In the genomic region with DNA sequence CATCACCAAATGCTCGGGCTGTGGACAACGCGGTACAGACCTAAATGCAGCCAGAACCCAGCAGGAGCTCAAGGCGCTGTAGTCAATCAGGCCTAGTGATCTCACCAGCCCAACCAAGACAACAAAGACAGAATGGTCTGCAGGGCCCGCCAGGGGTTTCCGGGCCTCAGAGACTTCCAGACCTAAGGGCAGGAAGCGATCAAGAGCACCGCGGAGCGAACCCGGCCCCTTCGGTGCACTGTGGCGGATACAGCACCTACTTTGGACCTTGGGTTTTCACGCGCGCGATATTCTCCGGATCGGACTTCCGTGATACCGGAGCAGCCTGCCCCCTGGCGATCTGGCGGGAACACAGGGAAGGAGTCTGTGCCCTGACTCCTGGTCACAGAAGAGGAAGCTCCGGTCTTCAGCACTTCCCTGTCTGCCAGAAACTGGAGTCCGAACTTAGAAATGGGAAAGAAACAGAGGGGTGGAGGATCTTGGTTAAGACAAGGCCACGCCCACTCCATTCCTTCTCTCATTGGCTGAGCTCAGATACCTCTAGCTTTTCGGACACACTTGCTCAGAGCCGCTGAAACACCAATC, we compare ENCODE assay signal across 8 mouse cellular contexts. TPM values are rescaled to one million over a fixed set of nuclear protein-coding genes. Genes with fewer than 3 reads are reported as not detected.
DNase-seq lines count a peak whose midpoint lies in the region; ATAC-seq and TF ChIP-seq lines count a peak whose summit lies in the region.

Gene Accs, minus strand, starts transcription at position 439 of the 585 bp plus-strand sequence.

- TF ChIP-seq EP300 in heart, postnatal 0 days (IDR thresholded peaks at IDR 0.05; ENCODE audit: low read depth): no peak
- no peak for TF ChIP-seq EP300 in stomach, postnatal 0 days (optimal IDR thresholded peaks at IDR 0.05)

- TF ChIP-seq CTCF in E14TG2a.4 (conservative IDR thresholded peaks at IDR 0.05; ENCODE audit: low read length): peak; percentile 13; the same call in 1 of the 2 replicates
- peak; percentile 36 for TF ChIP-seq CTCF in heart, postnatal 0 days (IDR thresholded peaks at IDR 0.05; ENCODE audit: low read depth)
- peak; percentile 75 for TF ChIP-seq CTCF in stomach, postnatal 0 days (IDR thresholded peaks at IDR 0.05; ENCODE audit: low read depth)

- peak within 1 kb of the TSS; percentile 66 for H3K27ac ChIP-seq in forebrain, embryonic 11.5 days (ENCODE audit: low read depth, low read length)
- H3K27ac ChIP-seq in heart, postnatal 0 days (ENCODE audit: low read depth): peak within 1 kb of the TSS; percentile 77
- peak within 1 kb of the TSS; percentile 17; the same call in 1 of the 2 replicates for H3K27ac ChIP-seq in liver, embryonic 16.5 days (ENCODE audit: low read length)
- H3K27ac ChIP-seq in neural tube, embryonic 12.5 days: peak within 1 kb of the TSS; percentile 46; the same call in 1 of the 2 replicates
- H3K27ac ChIP-seq in stomach, postnatal 0 days (replicated peaks): peak within 1 kb of the TSS; percentile 79

- H3K36me3 ChIP-seq in E14TG2a.4 (ENCODE audit: insufficient read depth, low read length): peaks cover 24% of the 10 kb centered on the region
- no peaks in the 10 kb centered on the region for H3K36me3 ChIP-seq in forebrain, embryonic 11.5 days (ENCODE audit: control insufficient read depth, insufficient read depth, low read length)
- H3K36me3 ChIP-seq in heart, postnatal 0 days (replicated peaks; ENCODE audit: control insufficient read depth, insufficient read depth, low read length): peaks cover 19% of the 10 kb centered on the region
- H3K36me3 ChIP-seq in liver, embryonic 16.5 days (ENCODE audit: control insufficient read depth, insufficient read depth): no peaks in the 10 kb centered on the region
- peaks cover 4% of the 10 kb centered on the region for H3K36me3 ChIP-seq in neural tube, embryonic 12.5 days
- no peaks in the 10 kb centered on the region for H3K36me3 ChIP-seq in stomach, postnatal 0 days (ENCODE audit: control insufficient read depth, insufficient read depth, low read length)

- DNase-seq in c-Kit-positive CD71-positive TER-119-positive erythroid progenitor cells, embryonic 14.5 days (ENCODE audit: low spot score): peak; percentile 68
- DNase-seq in forebrain, embryonic 11.5 days (ENCODE audit: low spot score): peak; percentile 81
- peak; percentile 87 for DNase-seq in heart, postnatal 0 days (ENCODE audit: low spot score)
- DNase-seq in kidney, postnatal 36 days: peak; percentile 89 to 93
- DNase-seq in stomach, postnatal 0 days (ENCODE audit: low spot score): peak; percentile 82

- H3K4me2 ChIP-seq in forebrain, embryonic 11.5 days (ENCODE audit: low read depth, low read length, severe bottlenecking): peak within 1 kb of the TSS; percentile 79
- peak within 1 kb of the TSS; percentile 73 for H3K4me2 ChIP-seq in heart, postnatal 0 days (ENCODE audit: low read depth, low read length)
- peak within 1 kb of the TSS; percentile 74 for H3K4me2 ChIP-seq in liver, embryonic 16.5 days (ENCODE audit: low read depth, low read length)
- H3K4me2 ChIP-seq in neural tube, embryonic 12.5 days (replicated peaks): peak within 1 kb of the TSS; percentile 73
- H3K4me2 ChIP-seq in stomach, postnatal 0 days (replicated peaks; ENCODE audit: low read depth): peak within 1 kb of the TSS; percentile 81

- WGBS in forebrain, embryonic 11.5 days: under 1% methylated on average over 28 of the region's 28 CpGs
- WGBS in heart, postnatal 0 days: under 1% methylated on average over 28 of the region's 28 CpGs
- under 1% methylated on average over 28 of the region's 28 CpGs for WGBS in liver, embryonic 16.5 days (ENCODE audit: insufficient replicate concordance)
- WGBS in neural tube, embryonic 12.5 days: under 1% methylated on average over 28 of the region's 28 CpGs
- WGBS in stomach, postnatal 0 days: under 1% methylated on average over 28 of the region's 28 CpGs

- peaks cover 22% of the 10 kb centered on the region for H3K4me1 ChIP-seq in E14TG2a.4 (replicated peaks; ENCODE audit: low read depth, low read length)
- peaks cover 2% of the 10 kb centered on the region; the same call in 1 of the 2 replicates for H3K4me1 ChIP-seq in forebrain, embryonic 11.5 days (replicated peaks; ENCODE audit: control insufficient read depth, insufficient read depth, low read length)
- H3K4me1 ChIP-seq in heart, postnatal 0 days (ENCODE audit: control insufficient read depth, insufficient read depth): peaks cover 7% of the 10 kb centered on the region; the same call in 1 of the 2 replicates
- peaks cover 2% of the 10 kb centered on the region; the same call in 1 of the 2 replicates for H3K4me1 ChIP-seq in liver, embryonic 16.5 days (ENCODE audit: control insufficient read depth, low read depth, low read length)
- peaks cover 17% of the 10 kb centered on the region for H3K4me1 ChIP-seq in neural tube, embryonic 12.5 days
- H3K4me1 ChIP-seq in stomach, postnatal 0 days (replicated peaks; ENCODE audit: control insufficient read depth, insufficient read depth): 0 out of 2 replicates have a peak, but pooled peaks cover 2% of the 10 kb centered on the region

- H3K27me3 ChIP-seq in E14TG2a.4 (ENCODE audit: insufficient read depth, low read length): no peaks in the 10 kb centered on the region; the same call in 1 of the 2 replicates
- no peaks in the 10 kb centered on the region for H3K27me3 ChIP-seq in forebrain, embryonic 11.5 days (ENCODE audit: control insufficient read depth, insufficient read depth, low read length)
- H3K27me3 ChIP-seq in heart, postnatal 0 days (ENCODE audit: control insufficient read depth, insufficient read depth, low read length): no peaks in the 10 kb centered on the region
- no peaks in the 10 kb centered on the region; the same call in 1 of the 2 replicates for H3K27me3 ChIP-seq in liver, embryonic 16.5 days (ENCODE audit: control insufficient read depth, insufficient read depth, low read depth, low read length)
- no peaks in the 10 kb centered on the region for H3K27me3 ChIP-seq in neural tube, embryonic 12.5 days (replicated peaks)
- no peaks in the 10 kb centered on the region for H3K27me3 ChIP-seq in stomach, postnatal 0 days (ENCODE audit: control insufficient read depth, insufficient read depth, low read length)

- H3K4me3 ChIP-seq in E14TG2a.4 (replicated peaks; ENCODE audit: low read length): peak within 1 kb of the TSS; percentile 86
- peak within 1 kb of the TSS; percentile 69 for H3K4me3 ChIP-seq in forebrain, embryonic 11.5 days (ENCODE audit: low read depth, low read length)
- H3K4me3 ChIP-seq in heart, postnatal 0 days (ENCODE audit: low read depth, low read length): peak within 1 kb of the TSS; percentile 62
- H3K4me3 ChIP-seq in liver, embryonic 16.5 days (ENCODE audit: low read depth, low read length): peak within 1 kb of the TSS; percentile 68
- H3K4me3 ChIP-seq in neural tube, embryonic 12.5 days: peak within 1 kb of the TSS; percentile 56
- H3K4me3 ChIP-seq in stomach, postnatal 0 days (ENCODE audit: low read depth, low read length): peak within 1 kb of the TSS; percentile 56

- H3K9me3 ChIP-seq in E14TG2a.4 (ENCODE audit: low read length): no peaks in the 10 kb centered on the region
- H3K9me3 ChIP-seq in forebrain, embryonic 11.5 days (ENCODE audit: control insufficient read depth, low read length): no peaks in the 10 kb centered on the region
- no peaks in the 10 kb centered on the region for H3K9me3 ChIP-seq in heart, postnatal 0 days (replicated peaks; ENCODE audit: control insufficient read depth, low read length)
- H3K9me3 ChIP-seq in liver, embryonic 16.5 days (replicated peaks; ENCODE audit: control insufficient read depth, low read length): no peaks in the 10 kb centered on the region
- H3K9me3 ChIP-seq in neural tube, embryonic 12.5 days: no peaks in the 10 kb centered on the region
- H3K9me3 ChIP-seq in stomach, postnatal 0 days (ENCODE audit: control insufficient read depth, low read length): no peaks in the 10 kb centered on the region

- H3K9ac ChIP-seq in forebrain, embryonic 11.5 days (ENCODE audit: low read length): peak within 1 kb of the TSS; percentile 86
- H3K9ac ChIP-seq in heart, postnatal 0 days (replicated peaks; ENCODE audit: low read depth, low read length): peak within 1 kb of the TSS; percentile 60
- H3K9ac ChIP-seq in liver, embryonic 16.5 days (ENCODE audit: low read depth, low read length): peak within 1 kb of the TSS; percentile 63
- peak within 1 kb of the TSS; percentile 83 for H3K9ac ChIP-seq in neural tube, embryonic 12.5 days
- H3K9ac ChIP-seq in stomach, postnatal 0 days (ENCODE audit: low read length): peak within 1 kb of the TSS; percentile 73

- peak; percentile 88 for ATAC-seq in forebrain, embryonic 11.5 days (replicated peaks; ENCODE audit: low FRiP score)
- ATAC-seq in heart, postnatal 0 days (ENCODE audit: insufficient read depth, low read depth): peak; percentile 78
- peak; percentile 70 for ATAC-seq in liver, embryonic 16.5 days (ENCODE audit: low read depth)
- peak; percentile 80 for ATAC-seq in neural tube, embryonic 12.5 days (ENCODE audit: low FRiP score, low read depth)
- peak; percentile 84 for ATAC-seq in stomach, postnatal 0 days (ENCODE audit: low FRiP score, low TSS enrichment)

RNA-seq across cellular contexts. Expression of gene Accs, which starts in this region (rescaled TPM):
- 7.7 and 11.1 TPM in 2 replicates for polyA plus RNA-seq in forebrain, embryonic 11.5 days (2014; fragmentation: Nextera tagmentation; extraction: Ambion mirVana)
- total RNA-seq in heart, postnatal 0 days (2014; rRNA removed; ENCODE audit: low replicate concordance): 8.4 and 42.5 TPM in 2 replicates
- 6.1 and 6.2 TPM in 2 replicates for polyA plus RNA-seq in heart, postnatal 0 days (2015; fragmentation: Nextera tagmentation; extraction: Ambion mirVana)
- polyA plus RNA-seq in liver, embryonic 16.5 days (2015; fragmentation: Nextera tagmentation; extraction: Ambion mirVana): 1.0 and 1.4 TPM in 2 replicates
- 7.1 and 8.7 TPM in 2 replicates for polyA plus RNA-seq in neural tube, embryonic 12.5 days (2016; fragmentation: Nextera tagmentation; extraction: Ambion mirVana)
- 4.7 and 5.0 TPM in 2 replicates for polyA plus RNA-seq in stomach, postnatal 0 days (2015; fragmentation: Nextera tagmentation; extraction: Ambion mirVana)

Comparison
In these comparisons a context has a peak if more than half of its experiments do, and no peak if none do; other contexts are left out.
1. Peak in every context shown above with its lines: DNase-seq, ATAC-seq, H3K4me3 ChIP-seq and H3K27ac ChIP-seq.
2. CTCF ChIP-seq: peak in every context shown above with its lines; median percentile 75 in stomach, postnatal 0 days; 36 in heart, postnatal 0 days; 13 in E14TG2a.4.
3. H3K27ac ChIP-seq: peak in every context shown above with its lines; median percentile 79 in stomach, postnatal 0 days; 77 in heart, postnatal 0 days; 66 in forebrain, embryonic 11.5 days; 46 in neural tube, embryonic 12.5 days; 17 in liver, embryonic 16.5 days.